Mouse (Mus musculus) heart, adult 2 months (tissue): ENCODE data around the gene Cpeb3.

ENCODE experiments used
- CTCF ChIP-seq: fragments of 200-600 bp; IDR thresholded peaks from 2 replicates; pipeline ENCODE4 v1.8.1; 2022; ENCODE audit warnings: antibody characterized with exemption, mild to moderate bottlenecking, moderate library complexity
- EP300 ChIP-seq: fragments of 200-500 bp; IDR thresholded peaks from 2 replicates; pipeline ENCODE4 v1.6.1; 2011; ENCODE audit warnings: low read depth, low read length, control low read depth; ENCODE audit not compliant: insufficient read depth

- no peak for TF ChIP-seq CTCF
- TF ChIP-seq EP300: no peak
Measured at GRCm38 (mm10) chr19:37040906-37041305, 167.5 kb downstream of the Cpeb3 start.
